Comparison of ENCODE assay signal across 11 mouse cellular contexts in the genomic region with DNA sequence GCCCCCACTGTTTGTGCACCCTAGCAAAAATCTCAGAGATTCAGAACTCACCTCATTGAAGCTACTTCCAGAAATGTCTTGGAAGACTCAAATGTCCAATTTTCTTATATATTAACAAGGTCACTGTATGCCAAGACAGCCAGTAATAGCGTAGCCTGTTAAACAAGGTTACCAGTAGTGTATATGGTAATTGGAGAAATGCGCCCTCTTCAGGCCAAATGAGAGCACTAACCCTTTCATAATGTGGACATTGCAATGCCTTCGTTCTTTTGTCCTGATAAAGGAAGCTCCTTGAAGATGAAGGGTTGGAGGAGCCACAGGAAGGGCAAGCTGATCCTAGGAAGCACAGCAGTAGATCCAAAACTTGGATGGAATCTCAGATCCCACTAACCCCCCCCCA. TPM values are rescaled to one million over a fixed set of nuclear protein-coding genes. Genes with fewer than 3 reads are reported as not detected.
A peak's percentile ranks its signal among the peaks of the same experiment; 100 is the strongest.
DNase-seq lines count a peak whose midpoint lies in the region; ATAC-seq and TF ChIP-seq lines count a peak whose summit lies in the region.
"Had no signal": no experiment of that assay in that cellular context is flagged by ENCODE, and none has a peak within 500 bp of the region (broad histone marks: within the 10 kb centered on the region; RNA-seq: fewer than 3 reads in every experiment).

No protein-coding gene starts in this region.

- H3K9me3 ChIP-seq in forebrain, postnatal 0 days (ENCODE audit: low read length), result no peaks in the 10 kb centered on the region
- no peaks in the 10 kb centered on the region for H3K9me3 ChIP-seq in forebrain, embryonic 16.5 days (ENCODE audit: control insufficient read depth, low read length)
- H3K9me3 ChIP-seq in lung, postnatal 0 days (ENCODE audit: low read length), result no peaks in the 10 kb centered on the region
- H3K9me3 ChIP-seq: liver, embryonic 15.5 days had no signal

- no peaks in the 10 kb centered on the region for H3K27me3 ChIP-seq in forebrain, postnatal 0 days (ENCODE audit: insufficient read depth, low read length)
- H3K27me3 ChIP-seq in forebrain, embryonic 16.5 days (replicated peaks; ENCODE audit: control insufficient read depth, insufficient read depth, low read length), result no peaks in the 10 kb centered on the region
- H3K27me3 ChIP-seq in lung, postnatal 0 days (replicated peaks; ENCODE audit: insufficient read depth, low read length), result no peaks in the 10 kb centered on the region
- H3K27me3 ChIP-seq in Patski, result no peaks in the 10 kb centered on the region
- H3K27me3 ChIP-seq: liver, embryonic 15.5 days had no signal

- no peak overlapping the region for H3K27ac ChIP-seq in forebrain, postnatal 0 days (ENCODE audit: low read depth, low read length)
- no peak overlapping the region for H3K27ac ChIP-seq in forebrain, embryonic 16.5 days (ENCODE audit: low read length)
- no peak overlapping the region for H3K27ac ChIP-seq in lung, postnatal 0 days (ENCODE audit: low read length)
- H3K27ac ChIP-seq: liver, embryonic 15.5 days had no signal

- H3K9ac ChIP-seq in forebrain, postnatal 0 days, result no peak overlapping the region
- H3K9ac ChIP-seq in forebrain, embryonic 16.5 days (replicated peaks; ENCODE audit: low read depth, low read length), result no peak overlapping the region
- H3K9ac ChIP-seq in lung, postnatal 0 days (replicated peaks; ENCODE audit: low read depth), result no peak overlapping the region
- H3K9ac ChIP-seq: liver, embryonic 15.5 days had no signal

- DNase-seq in forebrain, postnatal 0 days, result no peak
- no peak for DNase-seq in lung, postnatal 0 days (ENCODE audit: low spot score)
- no peak for DNase-seq in lung, postnatal 4 days
- no peak for DNase-seq in Patski (ENCODE audit: low read depth, low spot score)
- peak; percentile 20 for DNase-seq in mesoderm, embryonic 11.5 days (ENCODE audit: low read depth, low spot score)
- no peak for DNase-seq in urinary bladder, postnatal 36 days (ENCODE audit: low spot score in 2 of 2)
- DNase-seq in gastrocnemius, adult 8-10 months (ENCODE audit: low spot score in 2 of 2), result no peak
- DNase-seq: thymus, postnatal 36 days had no signal

- no peaks in the 10 kb centered on the region for H3K36me3 ChIP-seq in forebrain, postnatal 0 days (ENCODE audit: insufficient read depth)
- H3K36me3 ChIP-seq in forebrain, embryonic 16.5 days (ENCODE audit: control insufficient read depth, insufficient read depth), result no peaks in the 10 kb centered on the region
- no peaks in the 10 kb centered on the region for H3K36me3 ChIP-seq in lung, postnatal 0 days (ENCODE audit: insufficient read depth, low read length)
- H3K36me3 ChIP-seq: liver, embryonic 15.5 days had no signal

- POLR2A ChIA-PET in Patski (lab: Charles Lee), result no interaction called here

- H3K4me2 ChIP-seq in forebrain, postnatal 0 days (ENCODE audit: low read depth), result no peak overlapping the region
- no peak overlapping the region for H3K4me2 ChIP-seq in forebrain, embryonic 16.5 days (ENCODE audit: low read length)
- no peak overlapping the region for H3K4me2 ChIP-seq in lung, postnatal 0 days (replicated peaks; ENCODE audit: low read depth, low read length)
- H3K4me2 ChIP-seq: liver, embryonic 15.5 days had no signal

- WGBS in forebrain, postnatal 0 days, result 41% methylated on average over 3 of the region's 3 CpGs
- 38% methylated on average over 3 of the region's 3 CpGs for whole genome bisulfite sequencing in forebrain, embryonic 16.5 days
- WGBS in lung, postnatal 0 days, result 32% methylated on average over 3 of the region's 3 CpGs

- CTCF ChIA-PET in Patski (lab: Charles Lee), result interaction anchor here (1.1 to 2.1 kb wide), 6 partner anchors 11 to 310 kb away, joined by 3 to 8 read pairs (median 4); no protein-coding TSS in a partner anchor

- in situ Hi-C loops in Patski (cut with MboI; ENCODE audit: low pct_unique_long_range_greater_than_20kb), result loop anchor here (5.0 kb wide), 1 partner anchor 308 kb away; no protein-coding TSS in a partner anchor

- ATAC-seq in forebrain, postnatal 0 days, result no peak
- no peak for ATAC-seq in forebrain, embryonic 16.5 days
- no peak for ATAC-seq in lung, postnatal 0 days
- no peak for ATAC-seq in Patski

- no peaks in the 10 kb centered on the region for H3K4me1 ChIP-seq in forebrain, postnatal 0 days (ENCODE audit: insufficient read depth)
- H3K4me1 ChIP-seq in forebrain, embryonic 16.5 days (replicated peaks; ENCODE audit: control insufficient read depth, insufficient read depth, low read length), result no peaks in the 10 kb centered on the region
- no peaks in the 10 kb centered on the region for H3K4me1 ChIP-seq in lung, postnatal 0 days (ENCODE audit: insufficient read depth, low read depth, low read length)
- H3K4me1 ChIP-seq: liver, embryonic 15.5 days had no signal

- H3K4me3 ChIP-seq in forebrain, postnatal 0 days (ENCODE audit: low read depth, low read length), result no peak overlapping the region
- no peak overlapping the region for H3K4me3 ChIP-seq in forebrain, embryonic 16.5 days (replicated peaks; ENCODE audit: low read length)
- H3K4me3 ChIP-seq in lung, postnatal 0 days (ENCODE audit: low read depth, low read length), result no peak overlapping the region
- H3K4me3 ChIP-seq: liver, embryonic 15.5 days had no signal

- TF ChIP-seq CTCF in forebrain, postnatal 0 days (IDR thresholded peaks at IDR 0.05; ENCODE audit: low read depth), result peak; percentile 54
- peak; percentile 51 for TF ChIP-seq CTCF in lung, postnatal 0 days (IDR thresholded peaks at IDR 0.05)
- TF ChIP-seq CTCF in Patski (IDR thresholded peaks at IDR 0.05), result peak; percentile 53

- TF ChIP-seq EP300 in lung, postnatal 0 days (IDR thresholded peaks at IDR 0.05), result no peak

RNA-seq across cellular contexts. Expression of gene Kcnk10, which starts 7.2 kb away (rescaled TPM):
- 59.7 and 60.9 TPM in 2 replicates for total RNA-seq in forebrain, postnatal 0 days (2014; rRNA removed)
- 30.2 and 40.9 TPM in 2 replicates for polyA plus RNA-seq in forebrain, postnatal 0 days (2015; fragmentation: Nextera tagmentation; extraction: Ambion mirVana)
- 57.8 and 58.8 TPM in 2 replicates for polyA plus RNA-seq in forebrain, embryonic 16.5 days (2015; fragmentation: Nextera tagmentation; extraction: Ambion mirVana)
- polyA plus RNA-seq in lung, postnatal 0 days (2015; fragmentation: Nextera tagmentation; extraction: Ambion mirVana), result 0.05 and 0.06 TPM in 2 replicates
- polyA plus RNA-seq in Patski (2021), result 3.3 TPM
- not detected for total RNA-seq in gastrocnemius, adult 8-10 months (2022)
- total RNA-seq: hematopoietic stem cell, adult 5-6 weeks had no signal

RNA-seq across cellular contexts. Expression of gene Spata7, which starts 42.7 kb away (rescaled TPM):
- total RNA-seq in forebrain, postnatal 0 days (2014; rRNA removed), result 35.4 and 35.5 TPM in 2 replicates
- polyA plus RNA-seq in forebrain, postnatal 0 days (2015; fragmentation: Nextera tagmentation; extraction: Ambion mirVana), result 23.2 and 32.2 TPM in 2 replicates
- polyA plus RNA-seq in forebrain, embryonic 16.5 days (2015; fragmentation: Nextera tagmentation; extraction: Ambion mirVana), result 27.4 and 32.1 TPM in 2 replicates
- 6.2 and 6.7 TPM in 2 replicates for polyA plus RNA-seq in lung, postnatal 0 days (2015; fragmentation: Nextera tagmentation; extraction: Ambion mirVana)
- polyA plus RNA-seq in Patski (2021), result 18.0 TPM
- total RNA-seq in gastrocnemius, adult 8-10 months (2022), result 1 to 10 TPM; 3.0 to 4.0 (median 3.4) TPM
